Mouse (Mus musculus): Measurements from ENCODE around the gene Defb36. TPM values are rescaled to one million over a fixed set of nuclear protein-coding genes. Genes with fewer than 3 reads are reported as not detected.

Gene Defb36
- polyA plus RNA-seq, 1 experiment from 2014 or later, result not detected

Other genes starting within 250 kb of the Defb36 start
- gene Nrsn2, start 227.7 kb upstream of the Defb36 start, polyA plus RNA-seq (2018), result not detected in 3 replicates
- gene Sox12, start 206.3 kb upstream of the Defb36 start, polyA plus RNA-seq (2018), result 0.11 to 0.15 TPM in 2 of 3 replicates, not detected in the other
- gene Zcchc3, start 189.3 kb upstream of the Defb36 start, polyA plus RNA-seq (2018), result 0.60 to 1.1 TPM (median 0.98 TPM) in 3 replicates
- not detected in 3 replicates for gene 6820408C15Rik, start 188.7 kb upstream of the Defb36 start, polyA plus RNA-seq (2018)
- gene Defb23, start 139.7 kb upstream of the Defb36 start, polyA plus RNA-seq (2018), result not detected in 3 replicates
- not detected in 3 replicates for gene Defb20, start 127.3 kb upstream of the Defb36 start, polyA plus RNA-seq (2018)
- gene Defb22, start 114.2 kb upstream of the Defb36 start, polyA plus RNA-seq (2018), result not detected in 3 replicates
- not detected in 3 replicates for gene Defb26, start 92.6 kb upstream of the Defb36 start, polyA plus RNA-seq (2018)
- gene Defb28, start 86.1 kb upstream of the Defb36 start, polyA plus RNA-seq (2018), result not detected in 3 replicates
- gene Defb29, start 64.2 kb upstream of the Defb36 start, polyA plus RNA-seq (2018), result not detected in 3 replicates
- not detected in 3 replicates for gene Gm17416, start 35.0 kb upstream of the Defb36 start, polyA plus RNA-seq (2018)
- not detected in 3 replicates for gene Defb21, start 31.6 kb upstream of the Defb36 start, polyA plus RNA-seq (2018)
- gene Defb19, start 24.0 kb upstream of the Defb36 start, polyA plus RNA-seq (2018), result not detected in 3 replicates
- gene Defb45, start 4.9 kb upstream of the Defb36 start, polyA plus RNA-seq (2018), result not detected in 3 replicates
- not detected in 3 replicates for gene Defb25, start 18.7 kb downstream of the Defb36 start, polyA plus RNA-seq (2018)
- not detected in 3 replicates for gene Rem1, start 22.6 kb downstream of the Defb36 start, polyA plus RNA-seq (2018)
- 58.4 to 93.5 TPM (median 77.2 TPM) in 3 replicates for gene H13, start 65.1 kb downstream of the Defb36 start, polyA plus RNA-seq (2018)
- 0.46 to 1.1 TPM (median 0.52 TPM) in 3 replicates for gene Mcts2, start 82.7 kb downstream of the Defb36 start, polyA plus RNA-seq (2018)
- gene Id1, start 131.9 kb downstream of the Defb36 start, polyA plus RNA-seq (2018), result 0.27 to 88.3 TPM (median 0.39 TPM) in 3 replicates
- gene Cox4i2, start 149.8 kb downstream of the Defb36 start, polyA plus RNA-seq (2018), result not detected in 3 replicates
- 38.6 to 159 TPM (median 48.4 TPM) in 3 replicates for gene Bcl2l1, start 227.4 kb downstream of the Defb36 start, polyA plus RNA-seq (2018)
- gene Tpx2, start 243.6 kb downstream of the Defb36 start, polyA plus RNA-seq (2018), result 3.4 to 14.0 TPM (median 11.8 TPM) in 3 replicates